Mouse (Mus musculus) cerebellum, postnatal 4 days (tissue): ENCODE data around the gene Prdx5.
"Not testable (repeated sequence)": the region's sequence is repeated elsewhere in the genome, so short reads cannot be mapped to it uniquely, and the experiment has no call there.

ENCODE experiments used
- DNase-seq, 2 experiments: peaks; one replicate each; pipeline ENCODE4 v3.0.0; 2022; ENCODE audit warnings: low spot score in 2 of 2, mixed read lengths in 1 of 2

Gene Prdx5

GRCm38 (mm10) chr19:6919431-6919830, 9.5 kb upstream of the Prdx5 start:
- no peak for DNase-seq

GRCm38 (mm10) chr19:6918321-6918720, 8.4 kb upstream of the Prdx5 start:
- DNase-seq, result no peak

- no peak for DNase-seq
Observed at GRCm38 (mm10) chr19:6916496-6916895, 6.6 kb upstream of the Prdx5 start.

DNA sequence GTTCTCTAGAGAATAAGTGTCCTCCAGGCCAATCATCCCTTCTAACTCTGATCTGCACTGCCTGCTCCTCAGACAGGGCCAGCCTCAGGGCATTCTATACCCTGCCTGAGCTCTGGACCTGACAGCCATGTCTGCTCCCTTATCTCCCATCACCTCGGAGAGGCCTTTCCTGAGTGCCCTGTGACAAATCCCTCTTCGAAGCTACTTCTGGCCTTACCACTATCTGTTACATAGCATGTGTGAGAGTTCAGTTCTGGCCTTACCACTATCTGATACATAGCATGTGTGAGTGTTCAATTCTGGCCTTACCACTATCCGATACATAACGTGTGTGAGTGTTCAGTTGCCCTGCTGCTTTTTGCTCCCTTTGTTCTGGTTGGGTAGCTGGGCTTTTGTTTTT, 5.4 kb upstream of the Prdx5 start:
- DNase-seq, result no peak

GRCm38 (mm10) chr19:6914540-6914939, 4.6 kb upstream of the Prdx5 start:
- DNase-seq, result no peak

- DNase-seq, result no peak
Observed at GRCm38 (mm10) chr19:6913991-6914390, 4.1 kb upstream of the Prdx5 start.

GRCm38 (mm10) chr19:6913036-6913435, 3.1 kb upstream of the Prdx5 start:
- no peak for DNase-seq

DNA sequence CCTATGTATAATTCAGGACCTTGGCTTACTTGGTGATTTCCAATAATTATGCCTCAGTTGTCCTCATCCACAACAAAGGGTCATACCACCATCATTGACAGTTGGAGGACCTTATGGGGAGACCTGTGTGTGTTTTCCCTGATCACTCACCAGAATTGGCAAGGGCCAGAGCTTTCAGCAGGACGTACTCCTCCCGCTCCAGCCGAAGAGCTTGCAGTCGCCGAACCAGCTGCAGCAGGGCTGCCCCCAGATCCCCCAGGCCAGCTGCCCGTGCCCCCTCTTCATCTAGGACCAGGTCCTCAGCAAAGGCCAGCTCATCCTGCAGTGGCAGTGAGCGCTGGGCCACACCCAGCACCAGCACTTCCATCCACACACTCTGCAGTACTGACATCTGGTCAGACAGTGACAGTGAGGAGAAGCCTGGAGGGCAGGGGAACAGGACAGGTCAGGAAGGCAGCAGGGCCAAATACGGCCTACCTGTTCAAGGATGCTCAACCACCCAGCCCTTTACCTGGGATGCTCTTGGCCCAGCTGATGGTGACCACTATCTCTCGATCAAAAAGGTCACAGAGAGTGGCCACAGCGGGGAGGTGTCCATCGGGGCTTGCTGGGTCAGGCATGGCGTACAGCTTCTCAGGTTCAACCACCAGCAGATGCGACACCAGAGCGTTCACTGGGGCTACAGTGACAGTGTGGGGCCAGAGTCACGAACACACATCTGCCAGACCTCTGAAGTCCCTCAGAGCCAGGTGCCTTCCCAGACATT, 2.5 kb upstream of the Prdx5 start:
- no peak for DNase-seq

DNA sequence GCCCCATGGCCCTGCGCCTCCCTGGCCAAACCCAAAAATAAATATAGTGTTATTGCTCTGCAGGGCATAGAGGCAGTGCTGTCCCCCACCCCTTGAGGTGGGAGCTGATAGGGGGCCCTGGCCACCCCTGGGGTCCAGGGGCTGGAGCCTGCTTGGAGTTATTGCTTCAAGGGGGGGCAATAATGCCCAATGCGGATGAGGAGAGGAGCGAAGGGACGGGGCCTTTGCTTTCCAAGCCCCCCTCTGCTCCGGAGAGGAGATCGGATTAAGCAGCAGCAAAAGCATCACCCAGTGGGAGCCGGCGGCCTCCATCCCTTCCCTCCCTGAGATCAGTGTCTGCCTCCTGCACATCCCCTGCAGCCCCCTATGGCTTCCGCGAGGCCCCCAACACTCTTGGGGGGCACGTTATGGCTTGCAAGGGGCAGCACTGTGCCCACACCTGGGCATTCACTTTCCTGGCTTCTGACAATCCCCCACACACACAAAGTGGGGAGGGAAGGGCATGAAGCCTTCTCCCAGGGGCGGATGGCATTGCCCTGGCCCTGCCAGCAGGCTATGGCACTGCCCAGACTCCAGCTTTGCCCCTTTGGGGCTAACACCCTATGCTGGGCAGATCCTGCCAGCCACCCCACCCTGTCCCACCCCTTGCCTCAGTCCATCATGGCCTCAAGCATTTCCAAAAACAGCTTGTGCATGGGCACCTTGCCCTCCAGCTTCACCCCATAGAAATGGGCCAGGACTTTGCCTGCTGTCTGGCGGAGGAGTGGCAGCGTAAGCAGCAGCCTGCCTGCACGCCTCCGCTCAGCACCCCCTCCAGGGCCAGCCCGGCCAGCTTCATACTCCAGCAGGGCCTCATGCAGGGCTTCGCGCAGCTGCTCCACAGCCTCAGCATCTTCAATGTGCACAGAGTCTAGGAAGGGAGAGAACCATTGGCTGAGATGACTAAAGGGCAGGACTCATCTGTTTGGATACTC, 1.5 kb upstream of the Prdx5 start:
- no peak for DNase-seq

GRCm38 (mm10) chr19:6910306-6910705, 400 bp upstream of the Prdx5 start:
- DNase-seq, result not testable (repeated sequence)

DNA sequence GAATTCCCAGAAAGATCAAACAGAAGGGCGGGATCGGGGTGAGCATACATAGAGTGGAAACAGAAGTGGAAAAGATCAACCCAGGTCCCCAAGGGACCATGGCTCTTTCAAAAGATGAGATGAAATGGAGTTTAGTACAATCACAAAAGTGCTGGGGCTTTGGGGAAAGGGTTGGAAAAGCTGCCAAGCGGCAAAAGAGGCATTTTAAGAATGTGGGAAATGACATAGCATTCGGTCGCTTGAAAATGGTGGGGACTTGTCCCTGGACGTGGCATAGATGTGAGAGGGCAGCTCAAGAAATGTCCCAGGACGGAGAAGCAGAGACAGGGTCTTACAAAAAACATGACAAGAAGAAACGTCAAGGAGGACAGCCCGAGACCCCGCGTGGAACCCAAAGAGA, 885 bp downstream of the Prdx5 start:
- no peak for DNase-seq

DNA sequence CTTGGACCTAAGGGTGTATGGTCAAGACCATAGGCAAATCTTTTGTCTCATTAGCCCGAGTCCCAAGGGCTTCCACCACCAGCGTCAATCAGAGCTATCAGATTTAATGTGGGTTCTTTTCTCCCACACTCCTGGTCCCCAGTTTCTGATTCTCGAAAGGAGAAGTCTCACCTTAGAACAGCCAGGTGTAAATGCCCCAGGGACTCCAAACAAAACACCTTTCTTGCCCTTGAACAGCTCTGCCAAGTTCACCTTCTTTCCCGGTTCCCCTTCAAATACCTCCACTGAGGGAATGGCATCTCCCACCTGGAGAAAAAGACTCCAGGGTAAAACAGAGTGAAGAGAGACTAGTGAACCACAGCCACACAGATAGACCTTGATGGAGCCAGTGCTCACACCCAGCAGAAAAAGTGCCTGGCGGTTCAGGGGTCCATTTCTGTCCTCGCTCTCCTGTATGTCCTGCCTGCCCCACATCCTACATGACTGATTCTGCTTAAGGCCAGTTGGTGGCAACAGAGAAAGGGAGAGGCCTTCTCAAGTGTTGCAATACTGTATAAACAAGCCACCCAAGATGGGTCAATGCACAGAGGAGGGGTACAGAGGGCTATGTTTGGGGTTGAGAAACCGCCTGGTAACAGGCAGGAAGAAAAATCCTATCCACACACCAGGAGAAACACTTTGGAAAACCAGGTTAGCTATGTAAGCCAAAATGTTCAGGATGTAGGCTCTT, 1.9 kb downstream of the Prdx5 start:
- no peak for DNase-seq

- no peak for DNase-seq
Observed at GRCm38 (mm10) chr19:6907094-6907493, 2.8 kb downstream of the Prdx5 start.

GRCm38 (mm10) chr19:6906199-6906598, 3.7 kb downstream of the Prdx5 start:
- no peak for DNase-seq

- DNase-seq, result no peak
Observed at GRCm38 (mm10) chr19:6905498-6906159, 4.3 kb downstream of the Prdx5 start.

- no peak for DNase-seq
Observed at GRCm38 (mm10) chr19:6904846-6905245, 5.1 kb downstream of the Prdx5 start.

DNA sequence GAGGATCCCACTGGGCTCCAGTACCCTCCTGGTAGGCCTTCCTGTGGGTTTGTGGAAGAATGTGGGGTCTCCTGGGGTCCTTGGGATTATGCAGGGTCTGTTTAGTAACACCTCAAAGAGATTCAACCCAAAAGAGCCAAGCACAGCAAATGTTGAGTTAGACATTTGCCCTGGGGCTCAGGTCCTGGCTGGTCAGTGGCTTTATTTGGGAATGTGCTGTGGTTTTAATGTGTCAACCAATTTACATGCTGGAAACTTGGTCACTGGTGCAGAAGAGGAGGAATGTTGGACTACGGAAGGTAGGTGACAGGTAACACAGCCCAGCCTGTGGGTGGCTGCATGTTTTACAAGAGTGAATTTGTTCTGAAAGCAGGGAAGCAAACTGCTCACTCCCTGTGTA, 6.9 kb downstream of the Prdx5 start:
- DNase-seq, result no peak

DNA sequence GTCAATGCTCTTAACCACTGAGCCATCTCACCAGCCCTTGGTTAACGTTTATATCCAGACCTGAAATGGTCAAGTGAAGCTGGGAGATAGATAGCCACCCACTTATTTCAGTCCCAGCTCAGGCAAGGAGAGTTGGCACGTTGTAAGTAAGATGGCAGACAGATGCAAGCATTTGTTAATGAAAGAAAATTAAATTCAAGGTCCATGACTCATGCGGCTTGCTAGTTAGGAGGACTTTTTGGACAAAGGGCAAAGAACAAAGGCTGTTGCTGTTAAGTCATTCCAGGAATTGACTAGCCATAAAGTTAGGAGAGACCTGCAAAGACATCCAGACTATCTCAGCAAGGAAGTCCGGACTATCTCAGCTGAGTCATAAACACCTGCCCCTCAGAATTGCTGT, 10.3 kb downstream of the Prdx5 start:
- no peak for DNase-seq

DNA sequence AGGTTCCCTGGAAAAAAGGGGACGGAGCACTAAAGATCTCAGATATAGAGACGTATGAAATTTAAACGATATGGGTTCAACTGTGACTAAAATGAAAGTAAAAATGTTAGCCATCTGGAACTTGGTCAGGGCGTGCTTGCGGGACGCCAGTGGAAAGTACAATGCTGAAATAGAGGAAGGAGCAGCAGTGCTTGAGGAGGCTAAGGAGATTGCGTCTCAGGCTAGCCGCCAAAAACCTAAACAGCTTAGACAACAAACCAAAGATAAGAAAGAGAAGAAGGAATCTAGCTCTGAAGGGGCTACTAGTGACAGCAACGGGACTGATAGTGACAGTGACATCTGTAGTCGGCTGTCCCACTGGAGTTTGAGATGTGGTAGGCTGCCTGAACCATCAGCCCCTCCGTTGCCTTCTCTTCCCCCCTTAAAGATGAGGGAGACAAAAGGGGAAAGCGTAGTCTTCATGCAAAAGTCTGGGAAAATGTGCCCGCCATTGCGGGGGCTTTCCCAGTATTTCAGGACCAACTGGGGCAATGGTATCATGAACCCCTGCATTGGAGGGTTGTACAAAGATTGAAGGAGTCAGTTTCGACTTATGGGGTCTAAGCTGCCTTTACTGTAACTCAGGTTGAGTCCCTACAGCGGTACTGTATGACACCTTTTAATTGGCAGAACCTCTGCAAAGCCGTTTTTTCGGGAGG, 14.1 kb downstream of the Prdx5 start:
- not testable (repeated sequence) for DNase-seq

DNA sequence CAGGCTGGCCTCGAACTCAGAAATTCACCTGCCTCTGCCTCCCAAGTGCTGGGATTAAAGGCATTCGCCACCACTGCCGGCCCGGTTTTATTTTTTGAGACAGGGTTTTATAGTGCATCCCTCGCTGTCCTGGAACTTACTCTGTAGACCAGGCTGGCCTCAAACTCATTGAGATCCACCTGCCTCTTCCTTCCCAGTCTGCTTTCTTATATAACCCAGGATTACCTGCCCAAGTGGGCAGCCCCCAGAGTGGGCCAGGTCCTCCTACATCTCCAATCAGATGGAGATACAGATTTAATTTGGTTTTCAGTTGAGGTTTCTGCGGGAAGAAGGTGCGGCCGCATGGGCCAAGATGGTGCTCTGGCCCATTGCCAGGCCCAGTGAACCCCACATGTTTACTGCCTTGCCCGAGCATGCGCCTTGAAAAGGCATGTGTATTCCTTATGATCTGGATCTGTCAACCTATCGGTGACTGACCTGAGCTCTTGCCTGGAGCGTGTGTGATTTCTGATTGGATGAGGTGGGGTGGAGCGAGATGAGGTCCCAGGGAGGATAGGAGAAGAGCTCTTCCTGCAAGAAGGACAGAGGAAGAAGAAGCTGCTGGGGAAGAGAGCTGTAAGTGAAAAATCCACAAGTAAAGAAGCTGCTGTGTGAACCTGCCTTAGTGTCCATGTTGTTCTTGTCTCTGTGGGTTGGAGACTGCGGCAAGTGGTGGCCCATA, 16.0 kb downstream of the Prdx5 start:
- no peak for DNase-seq
